Mouse (Mus musculus) forebrain, embryonic 12.5 days (tissue): Measurements from ENCODE around the gene Zfp940. TPM values are rescaled to one million over a fixed set of nuclear protein-coding genes. Genes with fewer than 3 reads are reported as not detected.
A peak's percentile ranks its signal among the peaks of the same experiment; 100 is the strongest.

Experiments used
- ATAC-seq: fragments of 200-750 bp; cut with Nextera tagmentation; 2 replicates; pipeline ENCODE4 v1.8.0; 2017; ENCODE audit warnings: moderate TSS enrichment; ENCODE audit not compliant: low FRiP score
- H3K27ac ChIP-seq: fragments of 300-500 bp; sonication (generic); 2 replicates; pipeline ENCODE4 v1.5.1; 2016; ENCODE audit warnings: mild to moderate bottlenecking
- H3K27me3 ChIP-seq: fragments of 300-500 bp; sonication (generic); 2 replicates; pipeline ENCODE4 v1.6.1; 2016; ENCODE audit warnings: mild to moderate bottlenecking
- H3K36me3 ChIP-seq: fragments of 300-500 bp; sonication (generic); replicated peaks from 2 replicates; pipeline ENCODE4 v1.6.1; 2016; ENCODE audit warnings: mild to moderate bottlenecking
- H3K4me1 ChIP-seq: fragments of 300-500 bp; sonication (generic); 2 replicates; pipeline ENCODE4 v1.6.1; 2016
- H3K4me2 ChIP-seq: fragments of 300-500 bp; sonication (generic); 2 replicates; pipeline ENCODE4 v1.6.1; 2016; ENCODE audit warnings: mild to moderate bottlenecking, moderate library complexity
- H3K4me3 ChIP-seq: fragments of 300-500 bp; sonication (generic); replicated peaks from 2 replicates; pipeline ENCODE4 v1.5.1; 2016; ENCODE audit warnings: mild to moderate bottlenecking
- H3K9ac ChIP-seq: fragments of 300-500 bp; sonication (generic); 2 replicates; pipeline ENCODE4 v1.6.1; 2016; ENCODE audit warnings: mild to moderate bottlenecking
- H3K9me3 ChIP-seq: fragments of 300-500 bp; sonication (generic); 2 replicates; pipeline ENCODE4 v1.6.1; 2016
- WGBS: fragments of 180-500 bp; shearing (Covaris S2); methylation state at CpG from one replicate; pipeline ENCODE4 v1.1.7; 2016; 5-methylcytosine and 5-hydroxymethylcytosine counted together
- polyA plus RNA-seq: library from polyadenylated mRNA; unstranded; fragments of >200 nt; fragmentation: Nextera tagmentation; extraction: Ambion mirVana; gene quantifications from 2 replicates; pipeline ENCODE4 v1.2.1, GENCODE M21; 2016

Gene Zfp940
- polyA plus RNA-seq, 1 experiment from 2014 or later: 12.8 TPM

- Histone ChIP-seq H3K9me3 (no peaks in the 10 kb centered on the region), H3K9ac (peak overlapping the region; percentile 56), H3K4me2 (peak overlapping the region; percentile 83), H3K27me3 (no peaks in the 10 kb centered on the region), H3K36me3 (peaks cover 43% of the 10 kb centered on the region), H3K4me1 (peaks cover 16% of the 10 kb centered on the region), H3K4me3 (peak overlapping the region; percentile 82), H3K27ac (no peak overlapping the region)
- WGBS: 86% methylated on average over 5 of the region's 5 CpGs
- no peak for ATAC-seq
Observed at GRCm38 (mm10) chr7:29785888-29786287, 67.6 kb downstream of the Zfp940 start.

- no peak overlapping the region for H3K27ac ChIP-seq
Observed at GRCm38 (mm10) chr7:29785023-29785422, 68.4 kb downstream of the Zfp940 start.

GRCm38 (mm10) chr7:29783871-29784551 is 69.5 kb downstream of the Zfp940 start, which contains the start of gene Zfp30:
Gene Zfp30, plus strand, starts transcription at chr7:29783998.
- H3K4me3 ChIP-seq: peak within 1 kb of the TSS; percentile 82
- WGBS: under 1% methylated on average over 45 of the region's 45 CpGs
- peak within 1 kb of the TSS; percentile 90 for H3K9ac ChIP-seq
- H3K4me2 ChIP-seq: peak within 1 kb of the TSS; percentile 83
- H3K36me3 ChIP-seq: peaks cover 30% of the 10 kb centered on the region
- H3K27ac ChIP-seq: peak within 1 kb of the TSS; percentile 91
- no peaks in the 10 kb centered on the region for H3K9me3 ChIP-seq
- H3K4me1 ChIP-seq: peaks cover 16% of the 10 kb centered on the region
- peak; percentile 97 for ATAC-seq
- no peaks in the 10 kb centered on the region for H3K27me3 ChIP-seq

More at GRCm38 (mm10) chr7:29785023-29785422, 68.4 kb downstream of the Zfp940 start:
- peak overlapping the region; percentile 56; the same call in 1 of the 2 replicates for H3K9ac ChIP-seq
- no peak for ATAC-seq
- WGBS: 61% methylated on average over 8 of the region's 8 CpGs
- H3K4me2 ChIP-seq: peak overlapping the region; percentile 83
- H3K36me3 ChIP-seq: peaks cover 34% of the 10 kb centered on the region
- peak overlapping the region; percentile 82 for H3K4me3 ChIP-seq
- H3K9me3 ChIP-seq: no peaks in the 10 kb centered on the region
- H3K27me3 ChIP-seq: no peaks in the 10 kb centered on the region
- H3K4me1 ChIP-seq: peaks cover 16% of the 10 kb centered on the region

Other genes starting within 250 kb of the Zfp940 start
- 0.06 and 0.10 TPM in 2 replicates for gene Catsperg2, start 126.6 kb downstream of the Zfp940 start, polyA plus RNA-seq
- gene Zfp84, start 85.1 kb downstream of the Zfp940 start, polyA plus RNA-seq: 17.8 and 18.3 TPM in 2 replicates
- gene Zfp30, start 69.7 kb downstream of the Zfp940 start, polyA plus RNA-seq: 11.6 and 11.8 TPM in 2 replicates
- gene Zfp790, start 37.6 kb downstream of the Zfp940 start, polyA plus RNA-seq: 20.7 and 23.0 TPM in 2 replicates
- 10.6 and 12.1 TPM in 2 replicates for gene Zfp420, start 6.3 kb upstream of the Zfp940 start, polyA plus RNA-seq
- 13.4 and 15.1 TPM in 2 replicates for gene Zfp27, start 52.9 kb upstream of the Zfp940 start, polyA plus RNA-seq
- gene Zfp383, start 54.6 kb upstream of the Zfp940 start, polyA plus RNA-seq: 6.6 and 7.6 TPM in 2 replicates
- 15.4 and 16.5 TPM in 2 replicates for gene Zfp74, start 100.4 kb upstream of the Zfp940 start, polyA plus RNA-seq
- gene Zfp568, start 130.3 kb upstream of the Zfp940 start, polyA plus RNA-seq: 10.3 and 12.1 TPM in 2 replicates
- gene Zfp14, start 197.7 kb upstream of the Zfp940 start, polyA plus RNA-seq: 6.0 and 6.1 TPM in 2 replicates
- 4.7 and 8.9 TPM in 2 replicates for gene Zfp82, start 219.2 kb upstream of the Zfp940 start, polyA plus RNA-seq
- gene Gm26920, start 236.7 kb upstream of the Zfp940 start, polyA plus RNA-seq: 2.7 and 6.9 TPM in 2 replicates
- gene Zfp566, start 236.9 kb upstream of the Zfp940 start, polyA plus RNA-seq: 13.5 and 16.2 TPM in 2 replicates
- gene Zfp260, start 241.1 kb upstream of the Zfp940 start, polyA plus RNA-seq: 129 TPM in 2 replicates